Mouse (Mus musculus) lung, embryonic 14.5 days (tissue): ENCODE results near the gene Gucy2e. TPM values are rescaled to one million over a fixed set of nuclear protein-coding genes. Genes with fewer than 3 reads are reported as not detected.

ENCODE experiments used
- ATAC-seq: fragments of 200-750 bp; cut with Nextera tagmentation; 2 replicates; pipeline ENCODE4 v1.8.0; 2017; ENCODE audit warnings: mild to moderate bottlenecking, moderate TSS enrichment, moderate library complexity; ENCODE audit not compliant: insufficient read depth
- DNase-seq: peaks from one replicate; pipeline ENCODE4 v3.0.0-alpha.2; 2015
- H3K27ac ChIP-seq: fragments of 300-500 bp; sonication (generic); 2 replicates; pipeline ENCODE4 v1.5.1; 2014; ENCODE audit warnings: low read depth, mild to moderate bottlenecking, moderate library complexity
- H3K27me3 ChIP-seq: fragments of 300-500 bp; sonication (generic); 2 replicates; pipeline ENCODE4 v1.6.1; 2014; ENCODE audit warnings: low read length, control low read depth; ENCODE audit not compliant: insufficient read depth
- H3K36me3 ChIP-seq: fragments of 300-500 bp; sonication (generic); 2 replicates; pipeline ENCODE4 v1.6.1; 2014; ENCODE audit warnings: control low read depth; ENCODE audit not compliant: insufficient read depth
- H3K4me1 ChIP-seq: fragments of 300-500 bp; sonication (generic); 2 replicates; pipeline ENCODE4 v1.6.1; 2014; ENCODE audit warnings: antibody characterized with exemption, control low read depth; ENCODE audit not compliant: insufficient read depth
- H3K4me2 ChIP-seq: fragments of 300-500 bp; sonication (generic); 2 replicates; pipeline ENCODE4 v1.6.1; 2014; ENCODE audit warnings: mild to moderate bottlenecking
- H3K4me3 ChIP-seq: fragments of 300-500 bp; sonication (generic); 2 replicates; pipeline ENCODE4 v1.5.1; 2014; ENCODE audit warnings: low read depth, low read length
- H3K9ac ChIP-seq: fragments of 300-500 bp; sonication (generic); 2 replicates; pipeline ENCODE4 v1.6.1; 2014
- H3K9me3 ChIP-seq: fragments of 300-500 bp; sonication (generic); 2 replicates; pipeline ENCODE4 v1.6.1; 2016; ENCODE audit warnings: low read depth, low read length, control low read depth
- CTCF ChIP-seq: IDR thresholded peaks from 2 replicates; pipeline ENCODE4 v1.5.1; 2016; ENCODE audit warnings: antibody characterized with exemption, low read depth
- WGBS: fragments of 180-500 bp; shearing (Covaris S2); extraction: QIAGEN DNeasy Blood & Tissue Kit; methylation state at CpG from one replicate; pipeline ENCODE4 v1.1.7; 2014; 5-methylcytosine and 5-hydroxymethylcytosine counted together
- polyA plus RNA-seq: library from polyadenylated mRNA; unstranded; fragments of >200 nt; fragmentation: Nextera tagmentation; extraction: Ambion mirVana; gene quantifications from 2 replicates; pipeline ENCODE4 v1.2.1, GENCODE M21; 2014

Gene Gucy2e
- polyA plus RNA-seq, 1 experiment from 2014 or later: not detected

DNA sequence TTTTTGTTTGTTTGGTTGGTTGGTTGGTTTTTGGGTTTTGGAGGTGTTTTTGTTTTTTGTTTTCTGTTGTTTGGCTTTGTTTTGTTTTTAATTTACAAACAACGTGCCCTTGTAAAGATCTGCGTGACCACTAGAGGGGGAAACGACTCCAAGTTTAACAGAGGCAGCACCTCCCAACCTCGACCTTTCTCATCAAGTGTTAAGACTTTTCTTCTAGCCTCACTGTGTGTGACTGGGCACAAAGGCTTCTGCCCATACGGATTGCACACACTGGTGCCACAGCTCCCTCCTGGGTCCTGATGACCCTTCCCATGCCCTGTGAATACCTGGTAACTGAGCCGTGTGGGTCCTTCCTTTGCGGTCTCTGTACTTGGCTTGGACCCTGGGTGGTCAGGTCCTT lies 30.5 kb upstream of the Gucy2e start:
- H3K4me2 ChIP-seq: no peak overlapping the region
- WGBS: 29% methylated on average over 7 of the region's 7 CpGs
- no peak overlapping the region for H3K4me3 ChIP-seq
- no peaks in the 10 kb centered on the region for H3K36me3 ChIP-seq
- H3K27me3 ChIP-seq: peaks cover 4% of the 10 kb centered on the region; the same call in 1 of the 2 replicates
- ATAC-seq (no peak), DNase-seq (peak; percentile 71)
- H3K27ac ChIP-seq: no peak overlapping the region
- peak; percentile 64 for TF ChIP-seq CTCF
- H3K9ac ChIP-seq: no peak overlapping the region
- no peaks in the 10 kb centered on the region for H3K4me1 ChIP-seq
- H3K9me3 ChIP-seq: no peaks in the 10 kb centered on the region

GRCm38 (mm10) chr11:69266253-69266652 lies 29.4 kb upstream of the Gucy2e start:
- Histone ChIP-seq H3K9ac (no peak overlapping the region), H3K27ac (no peak overlapping the region), H3K9me3 (no peaks in the 10 kb centered on the region), H3K4me2 (peak overlapping the region; percentile 29; the same call in 1 of the 2 replicates), H3K27me3 (no peaks in the 10 kb centered on the region), H3K4me3 (no peak overlapping the region), H3K4me1 (no peaks in the 10 kb centered on the region), H3K36me3 (no peaks in the 10 kb centered on the region)
- TF ChIP-seq CTCF: no peak
- DNase-seq (no peak), ATAC-seq (peak; percentile 38; the same call in 1 of the 2 replicates)
- 15% methylated on average over 10 of the region's 10 CpGs for WGBS

- no peaks in the 10 kb centered on the region for H3K36me3 ChIP-seq
- no peak for TF ChIP-seq CTCF
- 58% methylated on average over 9 of the region's 9 CpGs for WGBS
These were observed 28.6 kb upstream of the Gucy2e start for GRCm38 (mm10) chr11:69265410-69265809.

DNA sequence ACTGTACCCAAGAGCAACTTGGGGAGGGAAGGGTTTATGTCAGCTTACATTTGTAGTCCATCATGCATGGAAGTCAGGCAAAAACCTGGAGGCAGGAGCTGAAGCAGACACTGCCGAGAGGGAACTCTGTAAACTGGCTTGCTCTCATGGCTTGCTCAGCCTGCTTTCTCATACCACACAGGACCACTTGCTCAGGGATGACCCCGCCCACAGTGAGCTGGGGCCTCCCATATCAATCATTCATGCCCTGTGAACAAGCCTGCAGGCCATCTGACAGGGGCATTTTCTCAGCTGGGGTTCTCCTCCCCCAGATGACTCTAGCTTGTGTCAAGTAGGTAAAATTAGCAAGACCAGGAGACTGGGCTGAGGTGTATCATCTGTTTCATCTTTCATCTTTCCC lies 27.4 kb upstream of the Gucy2e start:
- Histone ChIP-seq H3K4me1 (no peaks in the 10 kb centered on the region), H3K36me3 (no peaks in the 10 kb centered on the region), H3K27me3 (no peaks in the 10 kb centered on the region), H3K9ac (no peak overlapping the region), H3K4me3 (no peak overlapping the region), H3K4me2 (no peak overlapping the region), H3K27ac (no peak overlapping the region), H3K9me3 (no peaks in the 10 kb centered on the region)
- WGBS: 54% methylated on average over 2 of the region's 2 CpGs
- DNase-seq (no peak), ATAC-seq (no peak)
- no peak for TF ChIP-seq CTCF

More at GRCm38 (mm10) chr11:69265410-69265809, 28.6 kb upstream of the Gucy2e start:
- Histone ChIP-seq H3K9ac (no peak overlapping the region), H3K4me3 (no peak overlapping the region), H3K27me3 (no peaks in the 10 kb centered on the region), H3K27ac (no peak overlapping the region), H3K4me1 (no peaks in the 10 kb centered on the region), H3K9me3 (no peaks in the 10 kb centered on the region), H3K4me2 (no peak overlapping the region)
- no peak for ATAC-seq
- no peak for DNase-seq

- Histone ChIP-seq H3K4me3 (no peak overlapping the region), H3K36me3 (no peaks in the 10 kb centered on the region), H3K9ac (no peak overlapping the region), H3K9me3 (no peaks in the 10 kb centered on the region), H3K4me2 (no peak overlapping the region), H3K27ac (no peak overlapping the region), H3K4me1 (no peaks in the 10 kb centered on the region), H3K27me3 (no peaks in the 10 kb centered on the region)
- 82% methylated on average over 1 of the region's 1 CpGs for WGBS
- ATAC-seq (no peak), DNase-seq (no peak)
- TF ChIP-seq CTCF: no peak
These were observed 23.3 kb upstream of the Gucy2e start for GRCm38 (mm10) chr11:69260111-69260510.

DNA sequence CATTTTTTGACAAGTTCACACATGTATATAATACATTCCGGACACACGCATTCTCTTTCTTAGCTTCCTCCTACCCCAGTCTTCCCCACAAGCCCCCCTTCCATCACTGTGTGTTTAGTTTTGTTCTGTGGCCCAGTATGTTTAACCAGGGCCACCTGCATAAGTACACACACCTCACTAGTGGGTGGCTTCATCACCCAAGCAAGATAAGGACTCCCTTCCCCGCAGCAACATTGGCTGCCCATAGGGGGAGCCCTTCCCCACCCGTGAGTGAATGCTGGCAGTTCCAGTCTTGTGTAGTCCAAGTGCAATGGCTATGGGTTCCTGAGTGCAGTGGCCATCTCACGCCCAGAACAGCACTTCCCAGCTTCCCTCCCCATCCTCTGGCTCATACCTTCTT lies 21.5 kb upstream of the Gucy2e start:
- H3K36me3 ChIP-seq: no peaks in the 10 kb centered on the region
- H3K9ac ChIP-seq: no peak overlapping the region
- WGBS: 46% methylated on average over 5 of the region's 5 CpGs
- H3K27me3 ChIP-seq: no peaks in the 10 kb centered on the region
- no peak overlapping the region for H3K4me2 ChIP-seq
- ATAC-seq (peak; percentile 41; the same call in 1 of the 2 replicates), DNase-seq (peak; percentile 72)
- no peak overlapping the region for H3K27ac ChIP-seq
- no peaks in the 10 kb centered on the region for H3K9me3 ChIP-seq
- H3K4me1 ChIP-seq: no peaks in the 10 kb centered on the region
- peak; percentile 83 for TF ChIP-seq CTCF
- H3K4me3 ChIP-seq: no peak overlapping the region

DNA sequence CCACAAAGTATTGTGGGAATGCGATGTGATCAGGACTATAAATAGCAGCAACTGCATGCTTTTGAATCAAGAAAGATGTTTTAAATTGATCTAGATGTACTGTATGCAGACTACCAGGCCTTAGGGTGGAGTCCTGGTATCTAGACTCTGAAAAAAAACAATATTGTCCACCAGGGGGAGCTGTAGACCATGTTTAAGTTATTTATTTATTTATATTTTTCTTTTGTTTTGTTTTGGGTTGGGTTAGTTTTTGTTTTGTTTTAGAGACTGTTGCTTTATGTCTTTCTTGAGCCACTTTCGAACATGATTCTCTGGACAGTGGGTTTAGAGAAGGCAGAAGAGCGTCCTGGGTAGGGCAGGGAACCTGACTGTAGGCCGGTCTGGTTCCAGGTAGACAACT lies 21.0 kb upstream of the Gucy2e start:
- Histone ChIP-seq H3K27me3 (no peaks in the 10 kb centered on the region), H3K9me3 (no peaks in the 10 kb centered on the region), H3K4me2 (no peak overlapping the region), H3K27ac (no peak overlapping the region), H3K4me3 (no peak overlapping the region), H3K9ac (no peak overlapping the region), H3K4me1 (no peaks in the 10 kb centered on the region), H3K36me3 (no peaks in the 10 kb centered on the region)
- ATAC-seq: peak; percentile 31; the same call in 1 of the 2 replicates
- 46% methylated on average over 4 of the region's 4 CpGs for whole genome bisulfite sequencing
- TF ChIP-seq CTCF: peak; percentile 63
- peak; percentile 87 for DNase-seq

DNA sequence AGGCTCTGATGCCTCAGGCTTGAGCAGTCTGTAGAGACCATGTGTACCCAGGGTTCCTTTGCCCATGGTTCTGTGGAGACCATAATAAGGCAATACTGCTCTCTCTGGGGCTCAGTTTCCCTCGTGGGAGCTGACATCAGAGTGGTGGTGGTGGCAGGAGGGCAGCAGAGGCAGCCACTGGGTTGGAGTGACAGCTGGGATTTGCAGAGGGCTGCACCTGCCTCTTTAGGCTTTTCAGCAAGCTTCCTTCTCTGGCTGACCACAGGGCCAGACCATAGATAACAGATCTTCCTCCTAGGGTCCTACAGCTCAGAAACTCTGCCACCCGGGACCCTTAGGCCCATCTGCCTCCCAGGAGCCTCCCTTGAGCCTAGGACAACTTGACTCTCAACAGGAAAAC lies 20.2 kb upstream of the Gucy2e start:
- DNase-seq: no peak
- H3K27ac ChIP-seq: no peak overlapping the region
- no peaks in the 10 kb centered on the region for H3K36me3 ChIP-seq
- no peaks in the 10 kb centered on the region for H3K4me1 ChIP-seq
- TF ChIP-seq CTCF: no peak
- H3K27me3 ChIP-seq: no peaks in the 10 kb centered on the region
- H3K9me3 ChIP-seq: no peaks in the 10 kb centered on the region
- 58% methylated on average over 2 of the region's 2 CpGs for WGBS
- H3K9ac ChIP-seq: no peak overlapping the region
- no peak for ATAC-seq
- H3K4me3 ChIP-seq: no peak overlapping the region
- H3K4me2 ChIP-seq: no peak overlapping the region
